Mouse (Mus musculus): ENCODE measurements around the gene Dlx1. TPM values are rescaled to one million over a fixed set of nuclear protein-coding genes. Genes with fewer than 3 reads are reported as not detected.

The Dlx1 gene
- polyA plus RNA-seq, 1 experiment from 2014 or later: 1.6 TPM

DNA sequence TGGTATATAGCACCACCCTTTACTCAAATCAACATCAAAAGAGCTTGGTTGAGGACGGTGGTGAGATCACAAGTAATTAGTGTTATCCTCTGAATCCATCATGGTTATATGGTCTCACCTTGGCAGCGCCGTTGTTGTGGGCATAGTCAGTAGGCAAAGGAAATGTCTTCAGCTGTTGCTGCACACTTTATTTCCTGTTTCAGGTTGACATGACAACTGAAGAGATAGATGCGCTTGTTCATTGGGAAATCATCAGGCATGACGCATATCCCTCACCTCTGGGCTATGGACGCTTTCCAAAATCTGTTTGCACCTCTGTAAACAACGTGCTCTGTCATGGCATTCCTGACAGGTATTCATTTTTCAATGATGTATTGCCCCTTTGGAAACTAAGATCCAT lies 16.7 kb upstream of the Dlx1 start:
- H3K9ac ChIP-seq: no peak overlapping the region
- no peak overlapping the region for H3K27ac ChIP-seq
- H3K4me2 ChIP-seq (replicated peaks): no peak overlapping the region
- H3K27me3 ChIP-seq (replicated peaks): peaks cover 8% of the 10 kb centered on the region
- H3K9me3 ChIP-seq: no peaks in the 10 kb centered on the region
- 75% methylated on average over 7 of the region's 7 CpGs for WGBS
- H3K36me3 ChIP-seq: no peaks in the 10 kb centered on the region
- H3K4me1 ChIP-seq: no peaks in the 10 kb centered on the region
- ATAC-seq (ENCODE audit: low FRiP score, low read depth): no peak
- H3K4me3 ChIP-seq: no peak overlapping the region

DNA sequence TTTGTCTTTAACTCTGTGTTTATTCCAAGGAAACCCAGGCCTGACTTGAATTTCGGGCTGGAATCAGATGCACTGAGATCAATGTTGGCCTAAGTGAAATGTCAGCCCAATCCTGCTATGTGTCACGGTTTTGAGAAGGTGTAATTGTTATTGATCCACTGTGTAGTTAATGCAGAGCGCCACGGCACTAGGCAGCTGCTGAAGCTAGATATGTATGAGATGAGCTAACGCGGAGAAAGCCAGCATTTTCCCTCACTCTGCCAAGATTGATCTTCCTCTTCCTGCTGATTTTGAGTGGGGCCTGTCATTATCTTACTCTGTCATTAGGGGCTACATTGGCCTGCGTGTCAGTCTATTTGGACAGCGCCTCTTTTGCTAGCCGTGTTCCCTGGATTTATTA lies 15.6 kb upstream of the Dlx1 start:
- Histone ChIP-seq H3K27ac (no peak overlapping the region), H3K9me3 (no peaks in the 10 kb centered on the region), H3K36me3 (no peaks in the 10 kb centered on the region), H3K4me1 (peaks cover 3% of the 10 kb centered on the region; the same call in 1 of the 2 replicates), H3K4me3 (no peak overlapping the region), H3K4me2 (replicated peaks) (no peak overlapping the region), H3K27me3 (replicated peaks) (peaks cover 8% of the 10 kb centered on the region), H3K9ac (no peak overlapping the region)
- WGBS: 84% methylated on average over 9 of the region's 9 CpGs
- no peak for ATAC-seq (ENCODE audit: low FRiP score, low read depth)

GRCm38 (mm10) chr2:71516995-71517394 lies 10.9 kb upstream of the Dlx1 start:
- no peaks in the 10 kb centered on the region for H3K9me3 ChIP-seq
- H3K27me3 ChIP-seq (replicated peaks): peaks cover 29% of the 10 kb centered on the region
- H3K36me3 ChIP-seq: no peaks in the 10 kb centered on the region
- no peak overlapping the region for H3K4me3 ChIP-seq
- no peak overlapping the region; the same call in 1 of the 2 replicates for H3K4me2 ChIP-seq (replicated peaks)
- H3K9ac ChIP-seq: no peak overlapping the region
- 15% methylated on average over 4 of the region's 4 CpGs for WGBS
- no peak overlapping the region for H3K27ac ChIP-seq
- ATAC-seq (ENCODE audit: low FRiP score, low read depth): no peak
- peaks cover 12% of the 10 kb centered on the region; the same call in 1 of the 2 replicates for H3K4me1 ChIP-seq

GRCm38 (mm10) chr2:71517466-71518099 lies 10.3 kb upstream of the Dlx1 start:
- no peak for ATAC-seq (ENCODE audit: low FRiP score, low read depth)

GRCm38 (mm10) chr2:71522871-71523270 lies 5.0 kb upstream of the Dlx1 start:
- no peak overlapping the region for H3K4me3 ChIP-seq
- no peak overlapping the region for H3K9ac ChIP-seq
- H3K9me3 ChIP-seq: no peaks in the 10 kb centered on the region
- peaks cover 3% of the 10 kb centered on the region; the same call in 1 of the 2 replicates for H3K4me1 ChIP-seq
- ATAC-seq (ENCODE audit: low FRiP score, low read depth): no peak
- WGBS: 69% methylated on average over 4 of the region's 4 CpGs
- no peak overlapping the region for H3K4me2 ChIP-seq (replicated peaks)
- no peaks in the 10 kb centered on the region for H3K36me3 ChIP-seq
- no peak overlapping the region for H3K27ac ChIP-seq
- peaks cover 72% of the 10 kb centered on the region for H3K27me3 ChIP-seq (replicated peaks)

More at GRCm38 (mm10) chr2:71517466-71518099, 10.3 kb upstream of the Dlx1 start:
- Histone ChIP-seq H3K27me3 (replicated peaks) (peaks cover 29% of the 10 kb centered on the region), H3K4me1 (peaks cover 12% of the 10 kb centered on the region; the same call in 1 of the 2 replicates), H3K4me2 (replicated peaks) (no peak overlapping the region), H3K27ac (no peak overlapping the region), H3K9me3 (no peaks in the 10 kb centered on the region), H3K36me3 (no peaks in the 10 kb centered on the region), H3K4me3 (no peak overlapping the region), H3K9ac (no peak overlapping the region)
- WGBS: 28% methylated on average over 8 of the region's 8 CpGs

DNA sequence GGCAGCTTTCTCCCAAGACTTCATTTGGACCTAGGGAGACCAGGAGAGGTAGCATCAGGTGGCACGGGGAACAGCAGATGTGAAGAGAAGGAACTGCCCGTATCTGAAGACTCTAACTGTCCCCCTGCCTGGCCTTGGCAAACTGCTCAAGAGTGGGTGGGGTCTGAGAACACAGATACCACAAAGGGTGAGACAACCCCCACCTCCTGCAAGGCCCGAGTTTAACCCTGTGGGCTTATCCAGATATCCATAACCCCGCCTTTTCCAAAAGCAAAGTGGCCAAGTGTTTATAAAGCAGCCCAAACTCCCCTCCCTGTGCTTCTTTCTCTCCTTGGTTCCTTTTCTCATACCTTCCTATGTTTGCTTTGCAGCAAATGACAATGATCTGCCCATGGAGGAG lies 4.5 kb upstream of the Dlx1 start:
- no peaks in the 10 kb centered on the region for H3K9me3 ChIP-seq
- no peaks in the 10 kb centered on the region for H3K4me1 ChIP-seq
- 64% methylated on average over 4 of the region's 4 CpGs for WGBS
- no peak overlapping the region for H3K4me3 ChIP-seq
- ATAC-seq (ENCODE audit: low FRiP score, low read depth): no peak
- no peaks in the 10 kb centered on the region for H3K36me3 ChIP-seq
- H3K4me2 ChIP-seq (replicated peaks): no peak overlapping the region
- peaks cover 76% of the 10 kb centered on the region for H3K27me3 ChIP-seq (replicated peaks)
- no peak overlapping the region for H3K9ac ChIP-seq
- H3K27ac ChIP-seq: no peak overlapping the region

- no peaks in the 10 kb centered on the region for H3K9me3 ChIP-seq
- no peak overlapping the region for H3K9ac ChIP-seq
- no peak overlapping the region for H3K4me3 ChIP-seq
- no peak overlapping the region for H3K4me2 ChIP-seq (replicated peaks)
- ATAC-seq (ENCODE audit: low FRiP score, low read depth): no peak
- WGBS: 33% methylated on average over 13 of the region's 13 CpGs
- peaks cover 86% of the 10 kb centered on the region for H3K27me3 ChIP-seq (replicated peaks)
- peaks cover 10% of the 10 kb centered on the region; the same call in 1 of the 2 replicates for H3K4me1 ChIP-seq
- no peak overlapping the region for H3K27ac ChIP-seq
- H3K36me3 ChIP-seq: no peaks in the 10 kb centered on the region
Observed at GRCm38 (mm10) chr2:71524763-71525162, 3.1 kb upstream of the Dlx1 start.

DNA sequence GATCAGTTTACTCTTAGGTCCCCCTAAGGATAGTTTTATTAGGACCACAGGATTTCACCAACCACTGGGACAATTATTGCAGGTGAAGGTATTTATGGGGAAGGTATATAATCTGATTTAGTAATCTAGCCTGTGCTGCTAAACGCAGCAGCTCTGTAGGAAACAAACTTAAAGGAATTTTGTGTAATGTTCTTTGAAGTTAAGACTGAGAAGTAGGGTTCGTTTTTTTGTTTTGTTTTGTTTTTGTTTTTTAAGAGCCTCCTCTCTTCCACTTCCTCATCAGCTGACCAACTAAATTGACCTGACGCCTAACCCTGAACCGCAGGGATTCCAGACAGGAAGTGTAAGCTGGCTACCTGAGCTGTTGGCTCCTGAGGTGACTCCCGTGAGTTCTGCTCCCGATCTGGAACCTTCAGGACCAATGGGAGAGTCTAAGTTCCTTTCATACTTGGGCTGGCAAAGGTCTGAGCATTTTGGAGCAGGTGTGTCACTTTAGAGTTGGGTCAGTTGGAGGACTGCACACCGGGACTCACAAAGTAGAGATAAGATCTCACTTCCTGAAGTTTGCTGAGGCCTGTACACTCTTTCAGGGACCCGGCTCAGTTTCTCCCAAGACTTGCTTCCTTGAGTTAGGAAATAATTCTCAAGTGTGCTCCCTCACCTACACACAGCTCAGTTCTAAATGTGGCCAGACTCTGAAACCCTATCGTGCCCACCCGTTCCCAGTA lies 1.2 kb upstream of the Dlx1 start:
- ATAC-seq (ENCODE audit: low FRiP score, low read depth): no peak
- H3K4me3 ChIP-seq: no peak overlapping the region
- H3K9me3 ChIP-seq: no peaks in the 10 kb centered on the region
- H3K9ac ChIP-seq: no peak overlapping the region
- H3K36me3 ChIP-seq: no peaks in the 10 kb centered on the region
- peaks cover 14% of the 10 kb centered on the region for H3K4me1 ChIP-seq
- no peak overlapping the region for H3K4me2 ChIP-seq (replicated peaks)
- WGBS: 4% methylated on average over 10 of the region's 10 CpGs
- H3K27ac ChIP-seq: no peak overlapping the region
- peaks cover 89% of the 10 kb centered on the region for H3K27me3 ChIP-seq (replicated peaks)

- Histone ChIP-seq H3K9ac (no peak overlapping the region), H3K27ac (no peak overlapping the region), H3K27me3 (replicated peaks) (peaks cover 96% of the 10 kb centered on the region), H3K4me1 (peaks cover 14% of the 10 kb centered on the region), H3K4me2 (replicated peaks) (no peak overlapping the region), H3K4me3 (no peak overlapping the region), H3K9me3 (no peaks in the 10 kb centered on the region), H3K36me3 (no peaks in the 10 kb centered on the region)
- ATAC-seq (ENCODE audit: low FRiP score, low read depth): no peak
- 2% methylated on average over 24 of the region's 24 CpGs for WGBS
Observed at GRCm38 (mm10) chr2:71527323-71528013, 445 bp upstream of the Dlx1 start.

DNA sequence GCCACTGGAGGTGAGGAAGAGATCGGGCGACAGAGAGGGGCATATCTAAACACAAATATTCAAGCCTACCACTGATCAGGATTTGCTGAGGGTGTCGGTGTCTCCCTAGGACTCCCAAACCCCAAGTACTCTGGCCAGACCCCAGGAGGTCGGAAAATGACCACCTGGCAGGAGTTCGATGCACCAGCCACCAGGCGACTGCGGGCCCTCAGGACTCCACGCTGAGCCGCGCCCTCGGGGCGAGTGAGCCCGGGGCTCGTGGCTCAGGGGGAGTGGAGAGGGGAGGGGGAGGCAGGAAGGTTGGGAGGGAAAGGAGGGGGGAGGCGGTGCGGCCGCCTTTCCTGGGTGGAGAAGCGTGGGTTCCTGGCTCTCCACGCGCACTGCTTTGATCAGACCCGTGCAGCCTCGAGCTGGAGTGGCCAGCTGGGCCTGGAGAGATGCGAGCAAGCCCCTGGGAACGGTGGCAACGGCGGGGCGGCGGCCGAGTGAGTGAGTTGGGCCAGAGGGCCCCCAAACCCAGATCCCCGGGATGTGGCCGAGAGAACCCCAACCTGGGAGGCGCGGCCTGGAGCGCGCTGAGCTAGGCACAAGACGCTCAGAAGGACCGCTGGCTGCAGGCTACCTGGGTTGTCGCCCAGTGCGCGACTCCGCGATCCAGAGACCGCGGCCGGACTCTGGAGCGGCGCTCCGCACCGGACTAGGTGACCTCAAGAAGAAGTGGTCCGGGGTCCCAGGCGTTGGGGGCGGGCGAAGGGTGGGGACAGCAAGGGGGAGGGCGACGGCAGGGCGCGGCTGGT lies 999 bp downstream of the Dlx1 start:
- Histone ChIP-seq H3K4me3 (peak overlapping the region; percentile 41), H3K9me3 (no peaks in the 10 kb centered on the region), H3K4me2 (replicated peaks) (peak overlapping the region; percentile 83), H3K4me1 (peaks cover 14% of the 10 kb centered on the region), H3K27me3 (replicated peaks) (peaks cover 97% of the 10 kb centered on the region), H3K36me3 (no peaks in the 10 kb centered on the region), H3K27ac (no peak overlapping the region), H3K9ac (peak overlapping the region; percentile 35; the same call in 1 of the 2 replicates)
- peak; percentile 59 for ATAC-seq (ENCODE audit: low FRiP score, low read depth)
- under 1% methylated on average over 56 of the region's 57 CpGs for WGBS

GRCm38 (mm10) chr2:71529511-71530351 lies 1.8 kb downstream of the Dlx1 start:
- Histone ChIP-seq H3K4me3 (peak overlapping the region; percentile 41), H3K9ac (peak overlapping the region; percentile 35; the same call in 1 of the 2 replicates), H3K4me2 (replicated peaks) (peak overlapping the region; percentile 83), H3K27me3 (replicated peaks) (peaks cover 99% of the 10 kb centered on the region), H3K27ac (no peak overlapping the region), H3K4me1 (peaks cover 14% of the 10 kb centered on the region), H3K36me3 (no peaks in the 10 kb centered on the region), H3K9me3 (no peaks in the 10 kb centered on the region)
- WGBS: under 1% methylated on average over 60 of the region's 60 CpGs
- peak; percentile 89 for ATAC-seq (ENCODE audit: low FRiP score, low read depth)

Data from neural tube, embryonic 12.5 days (tissue).